Mouse (Mus musculus) large intestine, adult 2 months (tissue): Measurements from ENCODE around the gene Sprr2a2. TPM values are rescaled to one million over a fixed set of nuclear protein-coding genes. Genes with fewer than 3 reads are reported as not detected.
"Not testable (repeated sequence)": the region's sequence is repeated elsewhere in the genome, so short reads cannot be mapped to it uniquely, and the experiment has no call there.

ENCODE experiments used
- DNase-seq: peaks from one replicate; pipeline ENCODE4 v3.0.0-alpha.2; 2012; ENCODE audit warnings: low read depth, low spot score
- WGBS: fragments of 180-500 bp; shearing (Covaris S2); methylation state at CpG from one replicate; pipeline ENCODE4 v1.1.7; 2018; 5-methylcytosine and 5-hydroxymethylcytosine counted together
- polyA plus RNA-seq: library from polyadenylated mRNA; depleted of rRNA; stranded (reverse); fragments of >200 nt; gene quantifications from 2 replicates; pipeline ENCODE4 v1.2.3, GENCODE M21; 2012; rRNA removed

Gene Sprr2a2
- polyA plus RNA-seq, 1 experiment: 24,207 TPM

DNA sequence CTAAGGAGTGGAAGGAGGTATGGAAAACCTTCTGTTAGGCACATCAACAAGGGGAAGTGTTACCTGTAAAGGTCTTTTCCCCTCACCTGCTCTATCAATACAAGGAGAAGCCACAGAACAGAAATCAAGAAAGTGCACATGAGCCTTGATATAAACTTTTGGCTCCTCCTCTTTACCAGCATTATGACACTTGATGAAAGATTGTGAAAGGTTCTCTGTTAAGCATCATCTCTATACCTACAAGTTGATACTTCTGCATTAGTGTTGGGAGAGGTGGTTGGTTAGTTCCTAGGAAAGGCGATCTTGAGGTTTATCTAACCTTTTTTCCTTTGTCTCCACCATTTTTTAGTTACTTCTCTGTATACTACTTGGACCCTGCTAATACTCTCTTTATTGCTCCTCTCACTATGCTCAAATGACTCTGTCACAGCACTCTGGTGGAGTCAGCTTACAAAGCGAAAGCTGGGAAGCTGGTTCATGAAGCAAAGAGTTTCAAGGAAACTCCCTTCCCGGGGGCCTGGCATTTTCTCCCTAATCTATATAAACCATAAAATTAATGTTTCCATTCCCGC is 55.8 kb downstream of the Sprr2a2 start:
- no CpG with 5 or more reads among the region's 4 CpGs for WGBS
- DNase-seq: not testable (repeated sequence)

DNA sequence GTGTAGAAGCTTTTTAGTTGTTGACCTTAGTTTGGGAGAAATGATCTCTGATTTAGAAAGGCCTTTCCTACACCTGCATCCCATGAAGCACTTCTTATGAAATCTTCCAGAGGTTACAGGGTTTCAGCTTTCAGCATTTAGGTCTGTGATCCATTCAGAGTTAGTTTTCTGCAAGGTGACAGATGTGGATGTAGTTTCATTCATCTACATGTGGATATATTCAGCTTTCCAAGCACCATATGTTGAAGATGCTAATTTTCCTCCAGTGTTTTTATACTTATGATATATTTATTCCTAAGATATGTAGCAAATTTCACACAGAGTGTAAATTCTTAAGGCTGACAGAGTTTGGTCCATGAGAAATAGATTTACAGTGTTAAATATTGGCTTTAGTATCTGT is 57.8 kb downstream of the Sprr2a2 start:
- DNase-seq: not testable (repeated sequence)

DNA sequence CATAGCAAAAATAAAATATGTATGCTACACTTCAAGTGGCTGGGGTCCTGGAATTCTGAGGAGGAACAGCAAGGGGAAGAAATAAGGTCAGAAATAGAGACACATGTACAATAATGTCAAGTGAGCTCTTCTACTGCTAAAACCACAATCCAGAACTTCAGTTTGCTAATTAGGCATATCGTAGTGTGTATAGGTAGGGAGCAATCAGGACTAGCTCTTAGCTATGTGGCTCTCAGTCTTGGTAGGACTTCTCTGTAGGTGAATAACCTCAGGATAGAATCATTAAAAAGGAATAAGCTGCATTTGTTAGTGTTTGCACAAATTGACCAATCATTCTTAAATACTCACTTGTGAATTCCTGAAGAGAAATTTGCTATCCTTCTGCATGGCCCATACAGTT is 58.3 kb downstream of the Sprr2a2 start:
- DNase-seq: not testable (repeated sequence)
- WGBS: no CpG with 5 or more reads among the region's 1 CpGs

DNA sequence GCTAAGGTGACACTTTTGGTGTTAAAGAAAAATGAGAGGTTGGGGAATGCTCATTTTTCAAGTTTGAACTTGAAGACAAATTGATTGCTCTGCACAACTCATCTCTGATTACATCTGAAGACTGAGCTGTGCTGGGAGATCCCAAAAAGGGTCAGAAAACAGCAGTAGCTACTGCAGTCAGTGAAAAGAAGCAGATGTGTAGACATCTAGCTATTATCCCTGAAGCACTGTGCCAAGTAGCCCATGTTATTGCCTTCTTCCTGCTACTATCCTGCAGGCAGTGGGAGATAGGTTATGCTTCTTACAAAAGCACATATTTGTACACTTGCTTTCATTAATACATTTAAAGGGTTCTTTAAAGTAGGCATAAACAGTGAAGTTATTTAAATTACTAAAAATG is 63.9 kb downstream of the Sprr2a2 start:
- not testable (repeated sequence) for DNase-seq

DNA sequence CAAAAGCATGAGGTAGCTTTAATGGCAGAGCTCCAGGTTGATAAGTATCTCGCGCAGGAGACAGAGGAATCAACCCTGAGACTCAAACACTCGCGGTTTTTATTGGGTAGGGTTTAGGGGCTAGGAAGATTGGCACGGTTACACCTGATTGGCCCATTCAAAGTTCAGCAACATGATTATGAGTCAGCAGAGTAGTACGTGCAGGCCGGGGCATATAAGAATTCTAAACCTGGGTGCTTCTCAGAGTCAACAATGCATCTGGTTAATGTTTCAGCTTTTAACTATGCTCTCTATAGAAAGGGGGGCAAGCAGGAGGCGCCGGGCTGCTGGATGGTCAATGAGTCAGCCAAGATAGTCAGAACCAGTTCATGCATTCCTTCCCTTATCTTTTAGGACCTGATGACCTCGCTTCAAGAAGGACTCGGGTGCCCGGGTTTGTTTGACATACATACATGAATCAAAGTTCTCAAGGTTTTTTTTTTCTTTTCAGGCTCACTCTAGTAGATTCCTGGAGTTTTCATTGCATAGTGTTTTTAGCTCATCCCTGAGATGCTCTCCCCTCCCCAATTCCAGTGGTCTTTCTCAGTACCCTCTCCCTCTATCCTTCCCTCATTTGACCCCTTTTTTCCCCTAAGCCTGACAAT is 65.4 kb downstream of the Sprr2a2 start:
- 26% methylated on average over 5 of the region's 12 CpGs for WGBS
- peak; percentile 28 for DNase-seq

DNA sequence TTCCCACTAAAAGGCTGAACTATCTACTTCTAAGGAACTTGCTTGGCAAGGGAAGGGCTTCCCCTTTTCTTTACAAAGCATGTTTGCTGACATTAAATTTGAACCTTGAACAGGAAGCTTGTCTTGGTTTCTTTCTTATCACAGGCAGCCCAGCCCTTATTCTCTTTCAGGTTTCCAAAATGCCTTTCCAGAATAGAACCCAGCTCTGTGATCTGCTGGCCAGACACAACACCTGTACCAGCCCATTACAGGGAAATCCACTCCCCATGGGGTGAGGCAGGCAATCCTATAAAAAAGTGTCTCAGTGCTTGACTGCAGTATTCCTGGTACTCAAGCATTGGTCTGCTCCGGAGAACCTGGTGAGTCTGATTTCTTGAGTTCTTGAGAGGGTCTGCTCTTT is 69.4 kb downstream of the Sprr2a2 start, which contains the start of gene Sprr2a3:
Gene Sprr2a3, plus strand, starts transcription at position 317 of the 400 bp plus-strand sequence.
- 43% methylated on average over 1 of the region's 1 CpGs for WGBS
- DNase-seq: not testable (repeated sequence)

DNA sequence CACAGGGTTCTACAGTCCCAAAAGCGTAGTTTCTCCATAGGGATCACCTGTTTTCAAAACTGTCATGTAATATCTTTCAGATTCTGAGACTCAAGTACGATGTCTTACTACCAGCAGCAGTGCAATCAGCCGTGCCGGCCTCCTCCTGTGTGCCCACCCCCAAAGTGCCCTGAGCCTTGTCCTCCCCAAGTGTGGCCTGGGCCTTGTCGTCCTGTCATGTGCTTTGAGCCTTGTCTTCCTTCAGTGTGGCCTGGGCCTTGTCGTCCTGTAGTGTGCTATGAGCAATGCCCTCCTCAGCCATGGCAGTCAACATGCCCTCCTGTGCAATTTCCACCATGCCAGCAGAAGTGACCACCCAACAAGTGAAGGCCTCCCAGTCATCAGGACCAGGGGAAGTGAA is 72.8 kb downstream of the Sprr2a2 start:
- 90% methylated on average over 6 of the region's 6 CpGs for WGBS

More for the DNA sequence above, 72.8 kb downstream of the Sprr2a2 start:
- DNase-seq: not testable (repeated sequence)

Other genes with a start within 250 kb of the Sprr2a2 start
- not detected in 2 replicates for gene Pglyrp3, start 201.3 kb upstream of the Sprr2a2 start, polyA plus RNA-seq
- gene Lor, start 132.8 kb upstream of the Sprr2a2 start, polyA plus RNA-seq: 0.09 TPM in 1 of 2 replicates, not detected in the other
- gene Prr9, start 92.0 kb upstream of the Sprr2a2 start, polyA plus RNA-seq: not detected in 2 replicates
- not detected in 2 replicates for gene Lelp1, start 73.2 kb upstream of the Sprr2a2 start, polyA plus RNA-seq
- 53.2 and 93.1 TPM in 2 replicates for gene Sprr2a1, start 121 bp upstream of the Sprr2a2 start, polyA plus RNA-seq
- 210 and 226 TPM in 2 replicates for gene Sprr2a3, start 69.5 kb downstream of the Sprr2a2 start, polyA plus RNA-seq
- not detected in 2 replicates for gene Sprr2b, start 100.7 kb downstream of the Sprr2a2 start, polyA plus RNA-seq
- not detected in 2 replicates for gene Sprr2d, start 123.2 kb downstream of the Sprr2a2 start, polyA plus RNA-seq
- gene Sprr2e, start 136.2 kb downstream of the Sprr2a2 start, polyA plus RNA-seq: not detected in 2 replicates
- not detected in 2 replicates for gene Sprr2f, start 149.3 kb downstream of the Sprr2a2 start, polyA plus RNA-seq
- 0.16 TPM in 1 of 2 replicates, not detected in the other for gene Sprr2h, start 169.8 kb downstream of the Sprr2a2 start, polyA plus RNA-seq
- gene Sprr2i, start 192.1 kb downstream of the Sprr2a2 start, polyA plus RNA-seq: not detected in 2 replicates
- gene Sprr2j-ps, start 202.2 kb downstream of the Sprr2a2 start, polyA plus RNA-seq: not detected in 2 replicates
- 7.5 and 8.2 TPM in 2 replicates for gene Gm9774, start 213.5 kb downstream of the Sprr2a2 start, polyA plus RNA-seq
- gene Sprr2k, start 216.7 kb downstream of the Sprr2a2 start, polyA plus RNA-seq: not detected in 2 replicates
- gene Sprr1b, start 222.9 kb downstream of the Sprr2a2 start, polyA plus RNA-seq: not detected in 2 replicates
- 0.37 TPM in 1 of 2 replicates, not detected in the other for gene Sprr3, start 242.8 kb downstream of the Sprr2a2 start, polyA plus RNA-seq